Mouse (Mus musculus): ENCODE results near the gene Cdk14. TPM values are rescaled to one million over a fixed set of nuclear protein-coding genes. Genes with fewer than 3 reads are reported as not detected.

The Cdk14 gene
- polyA plus RNA-seq, 1 experiment from 2014 or later = 25.5 TPM

DNA sequence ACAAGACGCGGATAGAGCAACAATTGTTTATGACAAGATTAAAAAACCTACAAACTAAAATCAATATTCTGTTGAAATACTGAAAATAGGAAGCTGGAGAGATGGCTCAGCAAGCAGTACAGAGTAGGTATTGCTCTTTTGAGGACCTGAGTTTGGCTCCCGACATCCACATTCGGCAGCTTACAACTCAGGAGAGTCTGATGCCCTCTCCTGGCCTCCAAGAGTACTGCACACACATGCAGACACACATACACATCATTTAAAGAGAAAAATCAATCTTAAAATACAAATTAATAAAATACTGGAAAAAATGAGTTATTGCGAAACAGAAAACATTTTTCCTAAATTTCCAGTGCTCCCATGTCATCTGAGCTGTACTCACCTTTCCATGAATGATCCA, 60.7 kb downstream of the Cdk14 start:
- no peak overlapping the region for H3K9ac ChIP-seq (ENCODE audit: low read length)
- H3K27ac ChIP-seq (ENCODE audit: low read depth) = no peak overlapping the region
- H3K4me3 ChIP-seq (ENCODE audit: low read depth, low read length) = no peak overlapping the region
- no peak for DNase-seq (ENCODE audit: low spot score)
- H3K4me2 ChIP-seq (ENCODE audit: low read length) = no peak overlapping the region
- WGBS = 97% methylated on average over 5 of the region's 5 CpGs
- peaks cover 11% of the 10 kb centered on the region; the same call in 1 of the 2 replicates for H3K9me3 ChIP-seq (ENCODE audit: control insufficient read depth, low read length)
- H3K4me1 ChIP-seq (replicated peaks; ENCODE audit: control insufficient read depth, insufficient read depth, low read length) = peaks cover 16% of the 10 kb centered on the region; the same call in 1 of the 2 replicates
- ATAC-seq (replicated peaks; ENCODE audit: low FRiP score, low TSS enrichment, low read depth) = no peak
- H3K27me3 ChIP-seq (replicated peaks; ENCODE audit: control insufficient read depth, insufficient read depth, low read length) = no peaks in the 10 kb centered on the region
- H3K36me3 ChIP-seq (ENCODE audit: control insufficient read depth, insufficient read depth, low read length) = peaks cover 12% of the 10 kb centered on the region

DNA sequence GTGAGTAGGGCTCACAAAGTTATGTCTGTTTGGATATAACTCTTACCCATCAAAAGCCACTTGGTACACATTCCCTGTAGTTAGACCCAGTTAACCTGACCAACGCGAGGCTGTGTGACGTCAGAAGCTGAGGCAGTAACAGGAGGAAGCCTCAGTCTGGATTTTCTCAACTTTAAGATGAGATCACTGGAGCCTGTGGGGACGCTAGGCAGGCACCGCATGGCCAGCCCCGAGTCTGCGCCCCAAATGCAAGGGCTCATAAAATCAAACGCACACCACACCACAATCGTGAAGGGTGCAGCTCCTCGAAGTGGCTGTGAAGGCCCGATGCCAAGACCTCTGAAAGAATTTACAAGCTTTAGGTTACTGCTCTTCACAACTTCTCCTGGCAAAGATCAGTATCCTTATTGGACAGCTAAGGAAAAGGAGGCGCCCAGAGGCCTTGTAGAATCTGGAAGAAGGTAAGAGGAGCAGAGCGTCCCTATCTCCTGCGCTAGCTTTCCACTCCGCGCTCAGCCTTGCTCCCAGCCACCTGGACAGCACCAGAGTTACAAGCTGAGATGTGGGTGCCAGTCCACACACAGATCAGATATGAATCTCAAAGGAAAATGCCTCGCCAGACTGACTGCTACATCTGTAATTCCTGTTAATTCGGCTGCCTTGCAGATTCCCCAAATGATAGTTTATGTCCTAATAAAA, 61.9 kb downstream of the Cdk14 start:
- Histone ChIP-seq H3K9ac (ENCODE audit: low read length) (no peak overlapping the region), H3K27ac (ENCODE audit: low read depth) (no peak overlapping the region), H3K4me3 (ENCODE audit: low read depth, low read length) (no peak overlapping the region), H3K4me2 (ENCODE audit: low read length) (peak overlapping the region; percentile 22; the same call in 1 of the 2 replicates), H3K4me1 (replicated peaks; ENCODE audit: control insufficient read depth, insufficient read depth, low read length) (peaks cover 16% of the 10 kb centered on the region; the same call in 1 of the 2 replicates), H3K9me3 (ENCODE audit: control insufficient read depth, low read length) (peaks cover 11% of the 10 kb centered on the region; the same call in 1 of the 2 replicates), H3K27me3 (replicated peaks; ENCODE audit: control insufficient read depth, insufficient read depth, low read length) (no peaks in the 10 kb centered on the region), H3K36me3 (ENCODE audit: control insufficient read depth, insufficient read depth, low read length) (peaks cover 5% of the 10 kb centered on the region)
- WGBS = 53% methylated on average over 18 of the region's 18 CpGs
- no peak for DNase-seq (ENCODE audit: low spot score)
- no peak for ATAC-seq (replicated peaks; ENCODE audit: low FRiP score, low TSS enrichment, low read depth)

DNA sequence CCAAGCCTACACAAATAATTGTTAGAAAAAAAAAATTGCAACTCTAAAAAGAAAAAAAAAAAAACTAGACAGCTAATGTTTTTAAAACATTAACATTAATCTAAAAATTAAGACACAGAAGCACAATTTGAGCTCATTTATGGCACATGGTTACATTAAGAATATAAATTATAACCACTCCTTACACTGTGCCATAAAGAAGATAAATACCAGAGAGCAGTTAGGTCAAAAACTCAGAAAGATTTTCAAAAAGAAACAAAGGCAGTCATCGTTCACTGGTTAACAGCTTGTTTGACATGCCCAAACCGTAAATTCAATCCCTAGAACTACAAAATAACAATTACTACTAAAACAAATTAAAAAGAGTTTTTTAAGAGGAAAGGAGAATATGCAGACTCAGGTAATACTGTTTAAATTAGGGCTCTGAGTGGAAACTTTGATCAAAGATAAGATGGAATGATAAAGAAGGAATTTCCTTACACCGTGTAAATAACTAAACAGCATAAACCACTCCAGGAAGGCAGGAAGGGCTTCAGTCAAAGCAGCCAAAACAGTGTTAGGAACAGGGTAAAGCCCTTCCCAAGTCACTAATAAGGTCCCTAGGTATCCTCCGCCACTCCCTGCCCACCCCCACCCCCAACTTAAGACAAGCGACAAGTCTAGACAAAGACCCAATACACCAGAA, 65.3 kb downstream of the Cdk14 start:
- peaks cover 3% of the 10 kb centered on the region; the same call in 1 of the 2 replicates for H3K9me3 ChIP-seq (ENCODE audit: control insufficient read depth, low read length)
- ATAC-seq (replicated peaks; ENCODE audit: low FRiP score, low TSS enrichment, low read depth) (no peak), DNase-seq (ENCODE audit: low spot score) (no peak)
- H3K36me3 ChIP-seq (ENCODE audit: control insufficient read depth, insufficient read depth, low read length) = no peaks in the 10 kb centered on the region
- H3K4me3 ChIP-seq (ENCODE audit: low read depth, low read length) = no peak overlapping the region
- WGBS = 19% methylated on average over 5 of the region's 5 CpGs
- H3K4me2 ChIP-seq (ENCODE audit: low read length) = no peak overlapping the region
- peaks cover 11% of the 10 kb centered on the region; the same call in 1 of the 2 replicates for H3K4me1 ChIP-seq (replicated peaks; ENCODE audit: control insufficient read depth, insufficient read depth, low read length)
- H3K27ac ChIP-seq (ENCODE audit: low read depth) = no peak overlapping the region
- H3K9ac ChIP-seq (ENCODE audit: low read length) = no peak overlapping the region
- no peaks in the 10 kb centered on the region for H3K27me3 ChIP-seq (replicated peaks; ENCODE audit: control insufficient read depth, insufficient read depth, low read length)

DNA sequence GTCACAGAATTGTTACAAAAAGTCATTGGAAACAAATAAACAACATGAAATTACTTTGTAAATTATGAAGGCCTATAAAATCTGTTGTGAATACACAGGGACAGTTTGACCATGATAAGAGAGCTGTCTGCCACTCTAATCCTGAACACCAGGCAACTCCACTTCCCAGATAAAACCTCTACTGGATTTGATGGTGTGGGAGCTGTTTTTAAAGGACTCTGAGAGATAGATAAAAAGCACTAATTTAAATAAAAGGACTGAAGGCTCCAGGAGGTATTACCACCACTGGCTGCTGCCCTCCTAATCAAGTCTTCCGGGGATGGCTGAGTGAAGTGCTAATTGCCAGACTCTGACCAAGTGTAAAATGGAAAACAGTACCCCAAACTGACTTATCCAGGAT, 66.2 kb downstream of the Cdk14 start:
- H3K9ac ChIP-seq (ENCODE audit: low read length) = no peak overlapping the region
- no peak for ATAC-seq (replicated peaks; ENCODE audit: low FRiP score, low TSS enrichment, low read depth)
- no peak overlapping the region for H3K4me2 ChIP-seq (ENCODE audit: low read length)
- H3K9me3 ChIP-seq (ENCODE audit: control insufficient read depth, low read length) = no peaks in the 10 kb centered on the region
- no peak overlapping the region for H3K4me3 ChIP-seq (ENCODE audit: low read depth, low read length)
- no peaks in the 10 kb centered on the region for H3K27me3 ChIP-seq (replicated peaks; ENCODE audit: control insufficient read depth, insufficient read depth, low read length)
- 14% methylated on average over 1 of the region's 1 CpGs for WGBS
- DNase-seq (ENCODE audit: low spot score) = no peak
- H3K27ac ChIP-seq (ENCODE audit: low read depth) = no peak overlapping the region
- no peaks in the 10 kb centered on the region for H3K36me3 ChIP-seq (ENCODE audit: control insufficient read depth, insufficient read depth, low read length)
- H3K4me1 ChIP-seq (replicated peaks; ENCODE audit: control insufficient read depth, insufficient read depth, low read length) = peaks cover 11% of the 10 kb centered on the region; the same call in 1 of the 2 replicates

DNA sequence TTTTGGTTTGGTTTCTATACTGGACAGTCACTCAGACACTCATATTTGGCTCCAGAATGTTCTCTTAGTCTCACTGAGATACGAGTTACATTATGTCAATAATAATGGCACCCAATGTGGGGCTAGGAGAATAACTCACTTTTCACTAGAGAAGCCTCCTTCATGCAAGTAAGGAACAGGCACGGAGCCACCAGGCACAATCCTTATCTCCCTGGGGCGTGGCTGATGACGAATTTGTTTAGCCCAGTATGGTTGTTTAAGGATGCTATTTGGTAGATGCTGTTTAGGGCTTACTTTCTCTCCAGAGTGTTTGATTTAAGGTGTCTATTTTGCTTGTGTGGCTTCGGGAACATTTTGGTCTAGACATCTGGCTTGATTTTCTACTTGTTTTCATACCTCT, 75.5 kb downstream of the Cdk14 start:
- no peak overlapping the region for H3K4me2 ChIP-seq (ENCODE audit: low read length)
- DNase-seq (ENCODE audit: low spot score) = no peak
- H3K27ac ChIP-seq (ENCODE audit: low read depth) = no peak overlapping the region
- H3K9ac ChIP-seq (ENCODE audit: low read length) = no peak overlapping the region
- H3K4me1 ChIP-seq (replicated peaks; ENCODE audit: control insufficient read depth, insufficient read depth, low read length) = peaks cover 26% of the 10 kb centered on the region
- H3K36me3 ChIP-seq (ENCODE audit: control insufficient read depth, insufficient read depth, low read length) = no peaks in the 10 kb centered on the region
- 74% methylated on average over 5 of the region's 5 CpGs for WGBS
- no peaks in the 10 kb centered on the region for H3K27me3 ChIP-seq (replicated peaks; ENCODE audit: control insufficient read depth, insufficient read depth, low read length)
- no peak overlapping the region for H3K4me3 ChIP-seq (ENCODE audit: low read depth, low read length)
- no peaks in the 10 kb centered on the region for H3K9me3 ChIP-seq (ENCODE audit: control insufficient read depth, low read length)
- ATAC-seq (replicated peaks; ENCODE audit: low FRiP score, low TSS enrichment, low read depth) = no peak

DNA sequence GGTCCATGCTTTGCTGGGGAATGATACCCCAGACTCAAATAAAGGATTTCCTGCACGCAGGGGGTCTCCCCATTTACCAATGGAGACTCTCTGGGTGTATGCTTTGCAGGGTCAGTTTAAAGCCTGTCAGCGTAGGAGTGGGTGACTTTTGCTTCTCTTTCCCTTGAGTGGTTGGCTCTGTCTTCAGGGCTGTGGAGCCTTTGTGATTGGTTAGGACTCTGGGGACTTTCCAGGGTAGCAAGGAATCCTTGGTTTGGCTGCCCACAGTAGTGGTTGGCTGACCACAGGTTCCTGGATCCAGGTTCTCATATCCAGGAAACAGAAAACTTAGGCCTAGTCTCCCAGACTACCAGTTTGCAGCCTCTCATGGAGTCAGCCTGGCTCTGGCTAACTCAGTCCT, 76.4 kb downstream of the Cdk14 start:
- no peaks in the 10 kb centered on the region for H3K9me3 ChIP-seq (ENCODE audit: control insufficient read depth, low read length)
- ATAC-seq (replicated peaks; ENCODE audit: low FRiP score, low TSS enrichment, low read depth) (no peak), DNase-seq (ENCODE audit: low spot score) (no peak)
- peaks cover 26% of the 10 kb centered on the region for H3K4me1 ChIP-seq (replicated peaks; ENCODE audit: control insufficient read depth, insufficient read depth, low read length)
- no peak overlapping the region for H3K4me2 ChIP-seq (ENCODE audit: low read length)
- no peak overlapping the region for H3K9ac ChIP-seq (ENCODE audit: low read length)
- 94% methylated on average over 2 of the region's 2 CpGs for WGBS
- no peak overlapping the region for H3K4me3 ChIP-seq (ENCODE audit: low read depth, low read length)
- H3K27ac ChIP-seq (ENCODE audit: low read depth) = peak overlapping the region; percentile 70; the same call in 1 of the 2 replicates
- H3K27me3 ChIP-seq (replicated peaks; ENCODE audit: control insufficient read depth, insufficient read depth, low read length) = no peaks in the 10 kb centered on the region
- H3K36me3 ChIP-seq (ENCODE audit: control insufficient read depth, insufficient read depth, low read length) = no peaks in the 10 kb centered on the region

DNA sequence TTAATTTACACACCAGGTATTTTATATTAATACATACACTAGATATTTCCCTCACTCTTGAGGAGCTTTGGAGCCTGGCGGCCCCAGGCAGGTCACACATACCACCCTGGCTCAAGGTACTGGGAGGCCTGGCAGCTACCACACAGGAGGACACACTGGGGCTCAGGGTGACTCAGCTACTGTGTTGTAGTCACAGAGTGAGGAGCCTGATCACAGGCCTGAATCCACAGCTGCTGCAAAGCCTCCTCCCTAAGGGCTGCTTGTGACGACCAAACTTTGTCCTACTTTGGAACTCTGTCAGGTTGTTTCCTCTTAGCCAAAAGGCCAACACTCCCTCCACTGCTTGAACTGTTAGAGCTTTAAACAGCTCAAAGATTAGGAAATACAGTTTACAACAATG, 76.8 kb downstream of the Cdk14 start:
- WGBS = 39% methylated on average over 2 of the region's 2 CpGs
- Histone ChIP-seq H3K4me1 (replicated peaks; ENCODE audit: control insufficient read depth, insufficient read depth, low read length) (peaks cover 26% of the 10 kb centered on the region), H3K4me3 (ENCODE audit: low read depth, low read length) (no peak overlapping the region), H3K9me3 (ENCODE audit: control insufficient read depth, low read length) (no peaks in the 10 kb centered on the region), H3K27ac (ENCODE audit: low read depth) (peak overlapping the region; percentile 70), H3K4me2 (ENCODE audit: low read length) (peak overlapping the region; percentile 16; the same call in 1 of the 2 replicates), H3K36me3 (ENCODE audit: control insufficient read depth, insufficient read depth, low read length) (no peaks in the 10 kb centered on the region), H3K9ac (ENCODE audit: low read length) (no peak overlapping the region), H3K27me3 (replicated peaks; ENCODE audit: control insufficient read depth, insufficient read depth, low read length) (no peaks in the 10 kb centered on the region)
- DNase-seq (ENCODE audit: low spot score) = no peak
- peak; percentile 69; the same call in 1 of the 2 replicates for ATAC-seq (replicated peaks; ENCODE audit: low FRiP score, low TSS enrichment, low read depth)

DNA sequence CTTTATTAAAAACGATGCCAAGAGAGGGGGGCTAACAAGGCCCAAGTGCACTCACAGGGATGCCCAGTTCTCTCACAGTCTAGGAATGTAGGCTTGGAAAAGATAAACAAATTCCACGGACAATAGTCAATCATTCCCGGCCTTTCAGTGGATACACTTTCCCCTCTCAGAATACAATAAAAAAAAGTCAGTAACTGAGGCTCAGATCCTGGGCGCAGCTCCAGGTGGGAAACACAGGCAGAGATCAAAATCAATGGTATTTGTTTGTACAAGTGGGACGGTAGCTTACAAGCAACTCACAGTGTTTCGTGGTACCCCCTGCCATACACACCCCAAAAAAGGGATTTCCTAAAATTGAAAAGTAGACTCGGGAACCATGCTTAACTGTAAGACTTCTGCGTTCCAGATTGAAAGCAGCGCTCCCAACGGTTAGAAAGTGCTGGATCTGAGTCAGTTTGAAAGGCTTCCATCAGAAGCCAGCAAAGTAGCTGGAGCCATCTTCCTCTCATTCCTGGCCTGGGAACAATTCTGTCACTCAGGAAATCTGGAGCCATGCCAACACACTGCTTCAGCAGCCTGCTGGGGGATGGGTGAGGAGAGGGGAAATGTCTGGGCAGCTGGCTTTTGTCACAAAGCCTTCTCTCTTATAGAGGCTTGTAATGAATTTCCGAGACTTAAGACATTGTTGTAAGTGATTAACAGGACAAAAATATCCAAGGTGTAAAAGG, 77.5 kb downstream of the Cdk14 start:
- WGBS = 19% methylated on average over 11 of the region's 11 CpGs
- DNase-seq (ENCODE audit: low spot score) (peak; percentile 80), ATAC-seq (replicated peaks; ENCODE audit: low FRiP score, low TSS enrichment, low read depth) (peak; percentile 88)
- no peaks in the 10 kb centered on the region for H3K9me3 ChIP-seq (ENCODE audit: control insufficient read depth, low read length)
- H3K4me1 ChIP-seq (replicated peaks; ENCODE audit: control insufficient read depth, insufficient read depth, low read length) = peaks cover 26% of the 10 kb centered on the region
- H3K27me3 ChIP-seq (replicated peaks; ENCODE audit: control insufficient read depth, insufficient read depth, low read length) = no peaks in the 10 kb centered on the region
- H3K27ac ChIP-seq (ENCODE audit: low read depth) = peak overlapping the region; percentile 58
- no peak overlapping the region for H3K9ac ChIP-seq (ENCODE audit: low read length)
- peak overlapping the region; percentile 26 for H3K4me2 ChIP-seq (ENCODE audit: low read length)
- no peaks in the 10 kb centered on the region for H3K36me3 ChIP-seq (ENCODE audit: control insufficient read depth, insufficient read depth, low read length)
- no peak overlapping the region for H3K4me3 ChIP-seq (ENCODE audit: low read depth, low read length)
